ENCODE assay signal across 21 mouse cellular contexts in the genomic region with DNA sequence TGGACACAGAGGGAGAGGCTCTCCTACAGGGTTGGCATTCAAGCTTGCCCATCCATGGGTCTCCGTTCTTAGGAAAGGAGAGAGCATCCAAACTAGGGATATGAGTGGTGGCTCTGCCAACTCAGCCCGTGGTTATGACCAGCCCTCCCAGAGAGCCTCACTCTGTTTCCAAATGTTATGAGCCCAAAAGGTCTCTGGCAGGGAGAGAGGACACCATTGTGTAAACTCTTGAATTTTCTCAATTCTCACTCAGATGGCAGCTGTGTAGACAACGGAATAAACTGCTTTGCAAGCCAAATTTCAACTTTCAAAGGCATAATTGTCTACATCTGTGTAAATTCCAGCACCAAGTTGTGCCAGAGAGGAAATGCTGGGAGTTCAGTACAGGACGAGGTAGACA.
A peak's percentile ranks its signal among the peaks of the same experiment; 100 is the strongest.
DNase-seq lines count a peak whose midpoint lies in the region; ATAC-seq and TF ChIP-seq lines count a peak whose summit lies in the region.
"Had no signal": no experiment of that assay in that cellular context is flagged by ENCODE, and none has a peak within 500 bp of the region (broad histone marks: within the 10 kb centered on the region; RNA-seq: fewer than 3 reads in every experiment).

No protein-coding gene starts in this region.

- H3K27ac ChIP-seq in forebrain, postnatal 0 days (ENCODE audit: low read depth, low read length), result no peak overlapping the region
- no peak overlapping the region for H3K27ac ChIP-seq in forebrain, embryonic 11.5 days (ENCODE audit: low read depth, low read length)
- no peak overlapping the region for H3K27ac ChIP-seq in lung, embryonic 14.5 days (ENCODE audit: low read depth)
- H3K27ac ChIP-seq: embryonic facial prominence, embryonic 15.5 days; forebrain, embryonic 12.5 days; forebrain, embryonic 15.5 days; heart, adult 2 months; heart, embryonic 10.5 days; hindbrain, embryonic 12.5 days; hindbrain, embryonic 15.5 days had no signal

- no peaks in the 10 kb centered on the region for H3K9me3 ChIP-seq in forebrain, postnatal 0 days (ENCODE audit: low read length)
- H3K9me3 ChIP-seq in forebrain, embryonic 11.5 days (ENCODE audit: control insufficient read depth, low read length), result no peaks in the 10 kb centered on the region
- no peaks in the 10 kb centered on the region for H3K9me3 ChIP-seq in lung, embryonic 14.5 days (ENCODE audit: low read depth, low read length)
- H3K9me3 ChIP-seq: embryonic facial prominence, embryonic 15.5 days; forebrain, embryonic 12.5 days; forebrain, embryonic 15.5 days; heart, embryonic 10.5 days; hindbrain, embryonic 12.5 days; hindbrain, embryonic 15.5 days had no signal

- TF ChIP-seq CTCF in forebrain, postnatal 0 days (IDR thresholded peaks at IDR 0.05; ENCODE audit: low read depth), result no peak
- TF ChIP-seq CTCF in lung, embryonic 14.5 days (IDR thresholded peaks at IDR 0.05; ENCODE audit: low read depth), result no peak

- H3K4me1 ChIP-seq in forebrain, postnatal 0 days (ENCODE audit: insufficient read depth), result no peaks in the 10 kb centered on the region
- H3K4me1 ChIP-seq in forebrain, embryonic 11.5 days (replicated peaks; ENCODE audit: control insufficient read depth, insufficient read depth, low read length), result no peaks in the 10 kb centered on the region
- no peaks in the 10 kb centered on the region for H3K4me1 ChIP-seq in lung, embryonic 14.5 days (ENCODE audit: insufficient read depth)
- H3K4me1 ChIP-seq: embryonic facial prominence, embryonic 15.5 days; forebrain, embryonic 12.5 days; forebrain, embryonic 15.5 days; heart, embryonic 10.5 days; hindbrain, embryonic 12.5 days; hindbrain, embryonic 15.5 days had no signal

- 44% methylated on average over 4 of the region's 4 CpGs for WGBS in forebrain, postnatal 0 days
- WGBS in forebrain, embryonic 11.5 days, result 82% methylated on average over 4 of the region's 4 CpGs
- 59% methylated on average over 4 of the region's 4 CpGs for WGBS in lung, embryonic 14.5 days

- DNase-seq in forebrain, postnatal 0 days, result no peak
- no peak for DNase-seq in forebrain, embryonic 11.5 days (ENCODE audit: low spot score)
- DNase-seq in lung, embryonic 14.5 days, result peak; percentile 4
- DNase-seq in lung, postnatal 4 days, result no peak
- peak; percentile 41 for DNase-seq in brain, adult 2 months (ENCODE audit: low read depth, low spot score)
- no peak for DNase-seq in layer of hippocampus, adult 11-12 months (ENCODE audit: low spot score)
- DNase-seq: adrenal gland, adult 8-10 months; adrenal gland, postnatal 25 days; cerebellum, adult 2 months; cerebellum, postnatal 36 days; embryo, embryonic 11 days; gastrocnemius, postnatal 25 days; heart, adult 2 months had no signal

- no peaks in the 10 kb centered on the region for H3K36me3 ChIP-seq in forebrain, postnatal 0 days (ENCODE audit: insufficient read depth)
- H3K36me3 ChIP-seq in forebrain, embryonic 11.5 days (ENCODE audit: control insufficient read depth, insufficient read depth, low read length), result no peaks in the 10 kb centered on the region
- H3K36me3 ChIP-seq in lung, embryonic 14.5 days (ENCODE audit: insufficient read depth), result no peaks in the 10 kb centered on the region
- H3K36me3 ChIP-seq: embryonic facial prominence, embryonic 15.5 days; forebrain, embryonic 12.5 days; forebrain, embryonic 15.5 days; heart, embryonic 10.5 days; hindbrain, embryonic 12.5 days; hindbrain, embryonic 15.5 days had no signal

- H3K4me2 ChIP-seq in forebrain, postnatal 0 days (ENCODE audit: low read depth), result no peak overlapping the region
- H3K4me2 ChIP-seq in forebrain, embryonic 11.5 days (ENCODE audit: low read depth, low read length, severe bottlenecking), result no peak overlapping the region
- H3K4me2 ChIP-seq in lung, embryonic 14.5 days, result no peak overlapping the region
- H3K4me2 ChIP-seq: embryonic facial prominence, embryonic 15.5 days; forebrain, embryonic 12.5 days; forebrain, embryonic 15.5 days; hindbrain, embryonic 12.5 days; hindbrain, embryonic 15.5 days had no signal

- no peak overlapping the region for H3K4me3 ChIP-seq in forebrain, postnatal 0 days (ENCODE audit: low read depth, low read length)
- H3K4me3 ChIP-seq in forebrain, embryonic 11.5 days (ENCODE audit: low read depth, low read length), result no peak overlapping the region
- H3K4me3 ChIP-seq in lung, embryonic 14.5 days (ENCODE audit: low read depth, low read length), result no peak overlapping the region
- H3K4me3 ChIP-seq: embryonic facial prominence, embryonic 15.5 days; forebrain, embryonic 12.5 days; forebrain, embryonic 15.5 days; heart, adult 2 months; heart, embryonic 10.5 days; hindbrain, embryonic 12.5 days; hindbrain, embryonic 15.5 days had no signal

- no peaks in the 10 kb centered on the region for H3K27me3 ChIP-seq in forebrain, postnatal 0 days (ENCODE audit: insufficient read depth, low read length)
- H3K27me3 ChIP-seq in forebrain, embryonic 11.5 days (ENCODE audit: control insufficient read depth, insufficient read depth, low read length), result no peaks in the 10 kb centered on the region
- no peaks in the 10 kb centered on the region for H3K27me3 ChIP-seq in lung, embryonic 14.5 days (ENCODE audit: insufficient read depth, low read length)
- H3K27me3 ChIP-seq: embryonic facial prominence, embryonic 15.5 days; forebrain, embryonic 12.5 days; forebrain, embryonic 15.5 days; hindbrain, embryonic 12.5 days; hindbrain, embryonic 15.5 days had no signal

- H3K9ac ChIP-seq in forebrain, postnatal 0 days, result no peak overlapping the region
- no peak overlapping the region for H3K9ac ChIP-seq in forebrain, embryonic 11.5 days (ENCODE audit: low read length)
- H3K9ac ChIP-seq in lung, embryonic 14.5 days, result no peak overlapping the region
- H3K9ac ChIP-seq: embryonic facial prominence, embryonic 15.5 days; forebrain, embryonic 12.5 days; forebrain, embryonic 15.5 days; hindbrain, embryonic 12.5 days; hindbrain, embryonic 15.5 days had no signal

- peak; percentile 62 for ATAC-seq in forebrain, postnatal 0 days
- no peak for ATAC-seq in forebrain, embryonic 11.5 days (replicated peaks; ENCODE audit: low FRiP score)
- ATAC-seq in lung, embryonic 14.5 days (ENCODE audit: insufficient read depth), result no peak
- ATAC-seq: CD4-positive, CD25-positive, alpha-beta regulatory T cell, adult 4 months; forebrain, embryonic 15.5 days; intestine, postnatal 0 days had no signal

Comparison
In these comparisons a context has a peak if more than half of its experiments do, and no peak if none do; other contexts are left out.
1. DNase-seq: peak in lung, embryonic 14.5 days (single experiment) and brain, adult 2 months (single experiment); none in forebrain, postnatal 0 days (single experiment), forebrain, embryonic 11.5 days (single experiment), lung, postnatal 4 days (0 of 2) and layer of hippocampus, adult 11-12 months (single experiment).